Mouse (Mus musculus) C2C12 (cell line): ENCODE measurements around the gene Fam122b.

Source experiments
- CTCF ChIP-seq: IDR thresholded peaks from one replicate; pipeline ENCODE4 v1.5.1; 2011; ENCODE audit not compliant: control insufficient read depth, insufficient read depth, insufficient read length
- MYOG ChIP-seq: IDR thresholded peaks from one replicate; pipeline ENCODE4 v1.6.1; 2011; ENCODE audit not compliant: control insufficient read depth, insufficient read length; ENCODE audit errors: extremely low read depth
- USF1 ChIP-seq: IDR thresholded peaks from one replicate; pipeline ENCODE4 v1.6.1; 2011; ENCODE audit warnings: low read depth, mild to moderate bottlenecking, control low read depth, moderate library complexity

GRCm38 (mm10) chrX:53287924-53288323 lies 18.3 kb upstream of the Fam122b start:
- TF ChIP-seq CTCF, result no peak
- TF ChIP-seq USF1, result no peak
- TF ChIP-seq MYOG, result no peak
